Mouse (Mus musculus) gastrocnemius, postnatal 10 days (tissue): ENCODE measurements at regions not wholly inside any gene's neighbourhood (a gene's known extent, or its start where the extent isn't known, plus 50 kb on each side); places are given as distances from the start of the nearest gene placed in this dataset.

Experiments used
- DNase-seq: peaks from one replicate; pipeline ENCODE4 v3.0.0; 2021; ENCODE audit warnings: mixed read lengths

DNA sequence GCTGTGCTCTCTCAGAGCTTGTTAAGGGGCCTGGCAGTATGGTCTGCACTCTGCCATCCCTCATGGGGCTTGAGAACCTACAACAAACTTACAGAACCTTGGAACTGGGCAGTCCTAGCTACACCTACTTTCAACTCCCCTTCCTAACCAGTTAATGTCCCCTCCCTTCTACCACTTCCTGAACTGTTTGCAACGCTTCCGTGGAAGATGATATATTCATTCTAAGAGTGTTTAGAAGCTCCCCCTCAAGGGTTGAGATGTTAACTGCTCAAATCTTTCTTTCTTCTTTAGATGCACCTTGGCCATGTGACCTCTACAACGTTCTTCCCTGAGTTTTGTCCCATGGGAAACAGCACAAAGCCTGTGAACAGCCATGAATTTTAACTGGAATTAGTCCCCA, 72.3 kb upstream of the Atp2b1 start:
- no peak for DNase-seq

DNA sequence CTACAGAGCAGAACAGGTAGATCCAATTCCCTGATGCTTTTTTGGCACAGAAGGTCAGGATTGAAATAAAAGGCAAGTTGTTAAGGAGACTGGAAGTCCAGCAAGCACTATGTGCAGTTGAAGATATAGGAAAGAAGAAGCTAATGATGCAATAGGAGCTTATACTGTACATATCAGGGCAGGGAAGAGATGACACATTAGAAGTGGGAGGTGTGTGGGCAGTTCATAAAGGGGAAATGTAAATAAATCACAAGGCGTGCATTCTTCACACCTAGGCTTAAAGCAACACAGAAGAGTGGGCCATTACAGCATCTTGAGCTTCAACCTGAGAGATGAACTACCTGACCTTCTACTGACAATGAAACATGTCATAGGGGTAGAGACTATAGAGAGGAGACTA, 71.5 kb upstream of the Atp2b1 start:
- no peak for DNase-seq

DNA sequence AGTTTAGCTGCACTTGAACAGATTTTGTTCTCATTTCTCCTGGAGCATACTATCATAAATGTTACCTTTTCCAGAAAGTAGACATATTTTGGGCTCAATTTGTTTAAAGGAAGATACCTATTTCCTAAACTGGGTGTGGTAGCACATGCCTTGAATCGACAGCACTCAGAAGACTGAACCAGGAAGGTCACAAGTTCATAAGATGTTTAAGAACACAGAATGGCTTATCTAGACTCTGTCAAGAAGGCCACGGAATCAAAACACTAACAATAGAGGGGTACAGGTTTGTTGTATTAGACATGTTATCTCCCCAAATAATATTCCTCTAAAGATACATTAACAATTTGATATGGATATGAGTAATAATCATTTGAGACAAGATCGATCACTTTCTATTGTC, 64.4 kb upstream of the Atp2b1 start:
- no peak for DNase-seq

GRCm38 (mm10) chr10:98857395-98857794, 56.8 kb upstream of the Atp2b1 start:
- peak; percentile 11 for DNase-seq

DNA sequence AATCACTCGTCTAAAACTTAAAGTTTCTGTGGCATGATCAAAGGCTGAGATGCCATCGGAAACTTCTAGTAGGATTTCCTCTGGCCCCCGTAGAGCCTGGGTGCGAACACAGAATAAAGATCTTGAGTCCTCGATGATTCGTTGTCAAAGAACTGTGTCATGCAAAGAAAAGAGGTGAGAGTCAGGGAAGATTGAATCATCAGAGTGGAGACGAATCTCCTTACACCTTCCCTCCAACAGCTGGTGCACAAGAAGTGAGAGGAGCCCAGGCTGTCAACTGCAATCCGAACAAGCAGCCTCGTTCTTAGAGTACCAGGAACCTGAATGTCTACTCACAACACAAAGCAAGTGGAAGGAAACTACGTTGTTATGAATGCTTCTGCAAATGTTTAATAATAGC, 52.7 kb upstream of the Atp2b1 start:
- no peak for DNase-seq

DNA sequence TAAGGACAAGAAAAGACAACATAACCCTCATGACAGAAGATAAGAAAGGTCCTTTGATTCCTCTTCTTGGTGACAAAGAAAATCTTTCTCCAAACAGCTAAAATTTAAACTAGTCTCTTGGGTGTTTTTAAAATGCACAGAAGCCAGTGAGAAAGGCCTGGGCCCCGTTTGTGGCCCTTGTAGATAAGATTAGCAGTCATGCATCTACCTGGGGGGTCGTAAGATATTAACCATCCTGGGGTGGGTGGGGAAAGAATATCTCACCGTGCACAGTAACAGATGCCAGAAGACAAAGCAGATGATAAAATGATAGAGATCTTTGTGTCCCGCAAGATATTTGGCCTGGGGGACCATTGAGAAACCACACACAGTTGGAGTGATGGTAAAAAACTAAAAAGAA, 51.5 kb upstream of the Atp2b1 start:
- no peak for DNase-seq

DNA sequence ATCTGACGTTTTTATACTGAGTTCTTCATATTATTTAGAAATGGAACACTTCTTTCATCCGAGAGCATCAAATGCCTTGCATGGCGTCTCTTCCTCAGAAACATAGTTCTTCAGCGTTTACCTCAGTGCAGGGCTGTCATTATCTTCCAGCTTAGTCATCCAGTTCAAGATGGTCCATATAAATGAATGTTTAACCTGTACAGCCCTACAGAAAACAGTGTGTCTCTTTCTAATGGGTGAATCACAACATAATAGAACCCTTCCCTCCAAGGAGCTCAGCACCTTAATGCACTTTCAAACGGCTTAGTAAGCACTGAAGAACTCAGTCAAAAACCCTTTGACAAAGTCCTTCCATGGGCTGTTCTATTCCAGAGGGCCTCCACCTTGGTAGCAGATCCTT, 49.8 kb upstream of the Atp2b1 start:
- DNase-seq: no peak
